In the genomic region with DNA sequence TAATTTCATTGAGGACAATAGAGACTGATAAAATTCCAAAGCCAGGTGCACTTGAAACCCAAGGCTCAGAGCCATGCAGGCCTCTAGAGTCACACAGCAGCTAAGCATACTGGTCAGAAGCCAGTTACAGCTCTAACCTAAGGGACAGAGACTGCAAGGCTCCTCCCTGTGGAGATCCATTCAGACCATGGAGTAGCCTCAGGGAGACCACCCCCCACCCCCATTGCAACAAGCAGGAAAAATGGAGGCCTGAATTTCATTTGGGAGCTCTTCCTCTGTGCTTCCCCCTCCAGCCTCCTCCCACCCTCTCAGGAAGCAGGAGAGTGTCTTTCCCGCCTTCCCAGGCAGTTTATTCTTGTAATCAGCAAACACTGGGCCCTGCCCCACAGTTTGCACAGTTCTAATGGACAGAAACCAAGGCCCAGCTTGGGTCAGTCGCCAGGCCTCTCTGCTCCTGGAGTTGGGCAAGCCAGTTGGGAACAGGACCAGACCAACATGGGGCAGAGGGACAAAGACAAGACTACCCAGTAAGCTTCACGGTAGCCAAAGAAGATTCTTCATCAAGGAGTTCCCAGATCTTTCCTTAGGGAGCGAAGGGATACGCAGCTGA, we compare ENCODE assay signal across 8 mouse cellular contexts. TPM values are rescaled to one million over a fixed set of nuclear protein-coding genes. Genes with fewer than 3 reads are reported as not detected.
DNase-seq lines count a peak whose midpoint lies in the region; ATAC-seq lines count a peak whose summit lies in the region.

No protein-coding gene starts in this region.

- peak overlapping the region; percentile 100 for H3K27ac ChIP-seq in forebrain, embryonic 11.5 days (ENCODE audit: low read depth, low read length)
- peak overlapping the region; percentile 97 for H3K27ac ChIP-seq in limb, embryonic 15.5 days
- H3K27ac ChIP-seq in midbrain, embryonic 16.5 days (ENCODE audit: low read length): peak overlapping the region; percentile 96

- no peak for ATAC-seq in forebrain, embryonic 11.5 days (replicated peaks; ENCODE audit: low FRiP score)
- ATAC-seq in limb, embryonic 15.5 days (ENCODE audit: insufficient number of reproducible peaks, low FRiP score, low TSS enrichment, low read depth): no peak
- ATAC-seq in midbrain, embryonic 16.5 days: peak; percentile 0; the same call in 1 of the 2 replicates
- no peak for ATAC-seq in frontal cortex, adult (ENCODE audit: low TSS enrichment)

- H3K4me2 ChIP-seq in forebrain, embryonic 11.5 days (ENCODE audit: low read depth, low read length, severe bottlenecking): peak overlapping the region; percentile 81
- peak overlapping the region; percentile 77 for H3K4me2 ChIP-seq in limb, embryonic 15.5 days
- peak overlapping the region; percentile 89 for H3K4me2 ChIP-seq in midbrain, embryonic 16.5 days (ENCODE audit: low read length)

- 2% methylated on average over 5 of the region's 5 CpGs for WGBS in forebrain, embryonic 11.5 days
- 4% methylated on average over 5 of the region's 5 CpGs for whole genome bisulfite sequencing in limb, embryonic 15.5 days
- WGBS in midbrain, embryonic 16.5 days: 4% methylated on average over 5 of the region's 5 CpGs

- peaks cover 37% of the 10 kb centered on the region for H3K4me1 ChIP-seq in forebrain, embryonic 11.5 days (replicated peaks; ENCODE audit: control insufficient read depth, insufficient read depth, low read length)
- H3K4me1 ChIP-seq in limb, embryonic 15.5 days: peaks cover 67% of the 10 kb centered on the region
- peaks cover 49% of the 10 kb centered on the region for H3K4me1 ChIP-seq in midbrain, embryonic 16.5 days (ENCODE audit: control insufficient read depth, insufficient read depth, low read length)

- peak overlapping the region; percentile 99 for H3K9ac ChIP-seq in forebrain, embryonic 11.5 days (ENCODE audit: low read length)
- H3K9ac ChIP-seq in limb, embryonic 15.5 days: peak overlapping the region; percentile 91
- peak overlapping the region; percentile 88 for H3K9ac ChIP-seq in midbrain, embryonic 16.5 days (ENCODE audit: low read depth, low read length)

- H3K27me3 ChIP-seq in forebrain, embryonic 11.5 days (ENCODE audit: control insufficient read depth, insufficient read depth, low read length): no peaks in the 10 kb centered on the region
- H3K27me3 ChIP-seq in limb, embryonic 15.5 days: no peaks in the 10 kb centered on the region
- no peaks in the 10 kb centered on the region for H3K27me3 ChIP-seq in midbrain, embryonic 16.5 days (ENCODE audit: control insufficient read depth, insufficient read depth, low read depth, low read length)

- H3K9me3 ChIP-seq in forebrain, embryonic 11.5 days (ENCODE audit: control insufficient read depth, low read length): no peaks in the 10 kb centered on the region
- no peaks in the 10 kb centered on the region for H3K9me3 ChIP-seq in limb, embryonic 15.5 days
- H3K9me3 ChIP-seq in midbrain, embryonic 16.5 days (replicated peaks; ENCODE audit: control insufficient read depth, low read length, poor library complexity, severe bottlenecking): no peaks in the 10 kb centered on the region

- H3K36me3 ChIP-seq in forebrain, embryonic 11.5 days (ENCODE audit: control insufficient read depth, insufficient read depth, low read length): no peaks in the 10 kb centered on the region
- H3K36me3 ChIP-seq in limb, embryonic 15.5 days: peaks cover 7% of the 10 kb centered on the region; the same call in 1 of the 2 replicates
- H3K36me3 ChIP-seq in midbrain, embryonic 16.5 days (ENCODE audit: control insufficient read depth, insufficient read depth, low read length): no peaks in the 10 kb centered on the region

- DNase-seq in kidney, postnatal 10 days: peak; percentile 41
- DNase-seq in kidney, postnatal 36 days: no peak
- DNase-seq in forebrain, embryonic 11.5 days (ENCODE audit: low spot score): no peak
- no peak for DNase-seq in urinary bladder, postnatal 10 days (ENCODE audit: low spot score)
- no peak for DNase-seq in cerebellum, postnatal 4 days (ENCODE audit: low spot score in 2 of 2)

- peak overlapping the region; percentile 87 for H3K4me3 ChIP-seq in forebrain, embryonic 11.5 days (ENCODE audit: low read depth, low read length)
- H3K4me3 ChIP-seq in limb, embryonic 15.5 days: peak overlapping the region; percentile 68
- peak overlapping the region; percentile 76 for H3K4me3 ChIP-seq in midbrain, embryonic 16.5 days (ENCODE audit: low read depth, low read length)

RNA-seq across cellular contexts. Expression of a gene that starts 1.5 kb away (rescaled TPM):
- 3.7 and 4.3 TPM in 2 replicates for polyA plus RNA-seq in forebrain, embryonic 11.5 days (2014; fragmentation: Nextera tagmentation; extraction: Ambion mirVana)
- polyA plus RNA-seq in limb, embryonic 15.5 days (2015; fragmentation: Nextera tagmentation; extraction: Ambion mirVana): 6.5 and 7.0 TPM in 2 replicates
- polyA plus RNA-seq in midbrain, embryonic 16.5 days (2015; fragmentation: Nextera tagmentation; extraction: Ambion mirVana): 4.3 and 4.8 TPM in 2 replicates

RNA-seq across cellular contexts. Expression of a gene that starts 8.1 kb away (rescaled TPM):
- 12.7 and 13.2 TPM in 2 replicates for polyA plus RNA-seq in forebrain, embryonic 11.5 days (2014; fragmentation: Nextera tagmentation; extraction: Ambion mirVana)
- polyA plus RNA-seq in limb, embryonic 15.5 days (2015; fragmentation: Nextera tagmentation; extraction: Ambion mirVana): 5.7 and 7.1 TPM in 2 replicates
- polyA plus RNA-seq in midbrain, embryonic 16.5 days (2015; fragmentation: Nextera tagmentation; extraction: Ambion mirVana): 27.7 and 28.1 TPM in 2 replicates

RNA-seq across cellular contexts. Expression of a gene that starts 14.8 kb away (rescaled TPM):
- 44.5 and 45.1 TPM in 2 replicates for polyA plus RNA-seq in forebrain, embryonic 11.5 days (2014; fragmentation: Nextera tagmentation; extraction: Ambion mirVana)
- 26.8 and 28.7 TPM in 2 replicates for polyA plus RNA-seq in limb, embryonic 15.5 days (2015; fragmentation: Nextera tagmentation; extraction: Ambion mirVana)
- 20.1 and 23.0 TPM in 2 replicates for polyA plus RNA-seq in midbrain, embryonic 16.5 days (2015; fragmentation: Nextera tagmentation; extraction: Ambion mirVana)

RNA-seq across cellular contexts. Expression of a gene that starts 27.0 kb away (rescaled TPM):
- 27.7 and 28.4 TPM in 2 replicates for polyA plus RNA-seq in forebrain, embryonic 11.5 days (2014; fragmentation: Nextera tagmentation; extraction: Ambion mirVana)
- 32.1 and 32.5 TPM in 2 replicates for polyA plus RNA-seq in limb, embryonic 15.5 days (2015; fragmentation: Nextera tagmentation; extraction: Ambion mirVana)
- polyA plus RNA-seq in midbrain, embryonic 16.5 days (2015; fragmentation: Nextera tagmentation; extraction: Ambion mirVana): 19.5 and 21.3 TPM in 2 replicates

RNA-seq across cellular contexts. Expression of a gene that starts 33.3 kb away (rescaled TPM):
- polyA plus RNA-seq in forebrain, embryonic 11.5 days (2014; fragmentation: Nextera tagmentation; extraction: Ambion mirVana): 30.4 and 35.7 TPM in 2 replicates
- 47.0 and 55.8 TPM in 2 replicates for polyA plus RNA-seq in limb, embryonic 15.5 days (2015; fragmentation: Nextera tagmentation; extraction: Ambion mirVana)
- 28.3 and 29.0 TPM in 2 replicates for polyA plus RNA-seq in midbrain, embryonic 16.5 days (2015; fragmentation: Nextera tagmentation; extraction: Ambion mirVana)
